Mouse (Mus musculus): ENCODE results near the gene Mblac2. TPM values are rescaled to one million over a fixed set of nuclear protein-coding genes. Genes with fewer than 3 reads are reported as not detected.

Gene Mblac2
- polyA plus RNA-seq, 1 experiment from 2014 or later, result 3.6 TPM

GRCm38 (mm10) chr13:81740898-81741297, 29.8 kb downstream of the Mblac2 start:
- Histone ChIP-seq H3K36me3 (no peaks in the 10 kb centered on the region), H3K9ac (no peak overlapping the region), H3K4me3 (replicated peaks) (no peak overlapping the region), H3K27ac (0 out of 2 replicates have a peak overlapping the region, but pooled peaks have one; percentile 13), H3K4me2 (no peak overlapping the region), H3K4me1 (replicated peaks) (peaks cover 50% of the 10 kb centered on the region), H3K27me3 (no peaks in the 10 kb centered on the region), H3K9me3 (replicated peaks) (no peaks in the 10 kb centered on the region)
- ATAC-seq (ENCODE audit: low read depth) (peak; percentile 84), DNase-seq (peak; percentile 52)
- WGBS (ENCODE audit: insufficient replicate concordance), result 8% methylated on average over 3 of the region's 3 CpGs

- no peak overlapping the region for H3K4me3 ChIP-seq (replicated peaks)
- no peaks in the 10 kb centered on the region for H3K36me3 ChIP-seq
- DNase-seq (no peak), ATAC-seq (ENCODE audit: low read depth) (peak; percentile 86)
- H3K4me1 ChIP-seq (replicated peaks), result peaks cover 39% of the 10 kb centered on the region
- no peak overlapping the region for H3K27ac ChIP-seq
- H3K4me2 ChIP-seq, result peak overlapping the region; percentile 17
- H3K9me3 ChIP-seq (replicated peaks), result no peaks in the 10 kb centered on the region
- H3K27me3 ChIP-seq, result no peaks in the 10 kb centered on the region
- WGBS (ENCODE audit: insufficient replicate concordance), result 33% methylated on average over 10 of the region's 10 CpGs
- no peak overlapping the region for H3K9ac ChIP-seq
These were observed 32.4 kb downstream of the Mblac2 start for GRCm38 (mm10) chr13:81743391-81744091.

GRCm38 (mm10) chr13:81744092-81744396, 32.9 kb downstream of the Mblac2 start:
- no peaks in the 10 kb centered on the region for H3K9me3 ChIP-seq (replicated peaks)
- H3K4me3 ChIP-seq (replicated peaks), result no peak overlapping the region
- no peak overlapping the region for H3K9ac ChIP-seq
- no peak overlapping the region for H3K4me2 ChIP-seq
- WGBS (ENCODE audit: insufficient replicate concordance), result 43% methylated on average over 2 of the region's 2 CpGs
- H3K27ac ChIP-seq, result no peak overlapping the region
- no peaks in the 10 kb centered on the region for H3K36me3 ChIP-seq
- H3K27me3 ChIP-seq, result no peaks in the 10 kb centered on the region
- no peak for ATAC-seq (ENCODE audit: low read depth)
- peaks cover 39% of the 10 kb centered on the region for H3K4me1 ChIP-seq (replicated peaks)
- no peak for DNase-seq

- no peaks in the 10 kb centered on the region for H3K27me3 ChIP-seq
- H3K36me3 ChIP-seq, result no peaks in the 10 kb centered on the region
- no peak overlapping the region for H3K4me3 ChIP-seq (replicated peaks)
- ATAC-seq (ENCODE audit: low read depth), result no peak
- H3K27ac ChIP-seq, result no peak overlapping the region
- H3K9me3 ChIP-seq (replicated peaks), result no peaks in the 10 kb centered on the region
- no peak overlapping the region for H3K4me2 ChIP-seq
- H3K4me1 ChIP-seq (replicated peaks), result 0 out of 2 replicates have a peak, but pooled peaks cover 3% of the 10 kb centered on the region
- H3K9ac ChIP-seq, result no peak overlapping the region
- DNase-seq, result no peak
These were observed 43.7 kb downstream of the Mblac2 start for GRCm38 (mm10) chr13:81754878-81755277.

GRCm38 (mm10) chr13:81755324-81755723, 44.2 kb downstream of the Mblac2 start:
- Histone ChIP-seq H3K27me3 (no peaks in the 10 kb centered on the region), H3K9ac (no peak overlapping the region), H3K9me3 (replicated peaks) (no peaks in the 10 kb centered on the region), H3K36me3 (no peaks in the 10 kb centered on the region), H3K4me1 (replicated peaks) (0 out of 2 replicates have a peak, but pooled peaks cover 3% of the 10 kb centered on the region), H3K4me2 (no peak overlapping the region), H3K27ac (no peak overlapping the region), H3K4me3 (replicated peaks) (no peak overlapping the region)
- 63% methylated on average over 1 of the region's 1 CpGs for WGBS (ENCODE audit: insufficient replicate concordance)
- ATAC-seq (ENCODE audit: low read depth), result no peak
- no peak for DNase-seq

GRCm38 (mm10) chr13:81757058-81757660, 46.0 kb downstream of the Mblac2 start:
- no peaks in the 10 kb centered on the region for H3K9me3 ChIP-seq (replicated peaks)
- peaks cover 7% of the 10 kb centered on the region; the same call in 1 of the 2 replicates for H3K4me1 ChIP-seq (replicated peaks)
- 63% methylated on average over 5 of the region's 5 CpGs for WGBS (ENCODE audit: insufficient replicate concordance)
- H3K36me3 ChIP-seq, result no peaks in the 10 kb centered on the region
- no peak overlapping the region for H3K9ac ChIP-seq
- H3K4me3 ChIP-seq (replicated peaks), result no peak overlapping the region
- H3K4me2 ChIP-seq, result no peak overlapping the region
- no peak overlapping the region for H3K27ac ChIP-seq
- ATAC-seq (ENCODE audit: low read depth) (no peak), DNase-seq (no peak)
- H3K27me3 ChIP-seq, result no peaks in the 10 kb centered on the region

GRCm38 (mm10) chr13:81760379-81760778, 49.2 kb downstream of the Mblac2 start:
- no peaks in the 10 kb centered on the region for H3K36me3 ChIP-seq
- ATAC-seq (ENCODE audit: low read depth) (no peak), DNase-seq (no peak)
- H3K9ac ChIP-seq, result no peak overlapping the region
- no peak overlapping the region for H3K4me3 ChIP-seq (replicated peaks)
- no peak overlapping the region for H3K4me2 ChIP-seq
- H3K9me3 ChIP-seq (replicated peaks), result no peaks in the 10 kb centered on the region
- 27% methylated on average over 3 of the region's 3 CpGs for WGBS (ENCODE audit: insufficient replicate concordance)
- peaks cover 7% of the 10 kb centered on the region; the same call in 1 of the 2 replicates for H3K4me1 ChIP-seq (replicated peaks)
- no peaks in the 10 kb centered on the region for H3K27me3 ChIP-seq
- H3K27ac ChIP-seq, result no peak overlapping the region

- ATAC-seq (ENCODE audit: low read depth) (no peak), DNase-seq (no peak)
- Histone ChIP-seq H3K4me1 (replicated peaks) (peaks cover 7% of the 10 kb centered on the region; the same call in 1 of the 2 replicates), H3K27ac (no peak overlapping the region), H3K9ac (no peak overlapping the region), H3K4me2 (no peak overlapping the region), H3K4me3 (replicated peaks) (no peak overlapping the region), H3K36me3 (no peaks in the 10 kb centered on the region), H3K9me3 (replicated peaks) (no peaks in the 10 kb centered on the region), H3K27me3 (no peaks in the 10 kb centered on the region)
- WGBS (ENCODE audit: insufficient replicate concordance), result 30% methylated on average over 14 of the region's 14 CpGs
These were observed 50.5 kb downstream of the Mblac2 start for GRCm38 (mm10) chr13:81761566-81762186.

- H3K9me3 ChIP-seq (replicated peaks), result no peaks in the 10 kb centered on the region
- no peak overlapping the region for H3K4me2 ChIP-seq
- ATAC-seq (ENCODE audit: low read depth), result no peak
- H3K27ac ChIP-seq, result no peak overlapping the region
- DNase-seq, result no peak
- WGBS (ENCODE audit: insufficient replicate concordance), result 65% methylated on average over 5 of the region's 5 CpGs
- no peak overlapping the region for H3K4me3 ChIP-seq (replicated peaks)
- peaks cover 3% of the 10 kb centered on the region; the same call in 1 of the 2 replicates for H3K4me1 ChIP-seq (replicated peaks)
- H3K36me3 ChIP-seq, result no peaks in the 10 kb centered on the region
- no peaks in the 10 kb centered on the region for H3K27me3 ChIP-seq
- no peak overlapping the region for H3K9ac ChIP-seq
These were observed 53.0 kb downstream of the Mblac2 start for GRCm38 (mm10) chr13:81764173-81764572.

- no peak for ATAC-seq (ENCODE audit: low read depth)
- Histone ChIP-seq H3K27ac (no peak overlapping the region), H3K27me3 (no peaks in the 10 kb centered on the region), H3K4me1 (replicated peaks) (no peaks in the 10 kb centered on the region), H3K9me3 (replicated peaks) (no peaks in the 10 kb centered on the region), H3K9ac (no peak overlapping the region), H3K4me3 (replicated peaks) (no peak overlapping the region), H3K36me3 (no peaks in the 10 kb centered on the region), H3K4me2 (no peak overlapping the region)
- WGBS (ENCODE audit: insufficient replicate concordance), result 79% methylated on average over 7 of the region's 7 CpGs
- no peak for DNase-seq
These were observed 56.0 kb downstream of the Mblac2 start for GRCm38 (mm10) chr13:81767038-81767659.

GRCm38 (mm10) chr13:81776217-81776616, 65.1 kb downstream of the Mblac2 start:
- H3K4me3 ChIP-seq (replicated peaks), result no peak overlapping the region
- no peaks in the 10 kb centered on the region for H3K36me3 ChIP-seq
- 47% methylated on average over 3 of the region's 3 CpGs for WGBS (ENCODE audit: insufficient replicate concordance)
- H3K27ac ChIP-seq, result no peak overlapping the region
- H3K4me2 ChIP-seq, result no peak overlapping the region
- H3K9me3 ChIP-seq (replicated peaks), result no peaks in the 10 kb centered on the region
- no peaks in the 10 kb centered on the region for H3K4me1 ChIP-seq (replicated peaks)
- H3K9ac ChIP-seq, result no peak overlapping the region
- H3K27me3 ChIP-seq, result no peaks in the 10 kb centered on the region
- DNase-seq, result no peak
- no peak for ATAC-seq (ENCODE audit: low read depth)
